Mouse (Mus musculus) CH12.LX (cell line): ENCODE results near the gene Olfr1487.

Experiments
- BHLHE40 ChIP-seq: IDR thresholded peaks from 2 replicates; pipeline ENCODE4 v1.6.1; 2011; ENCODE audit warnings: mild to moderate bottlenecking, low read depth, low read length, improper control_type of control experiment
- CHD2 ChIP-seq: IDR thresholded peaks from 2 replicates; pipeline ENCODE4 v1.6.1; 2011; ENCODE audit warnings: low read length, improper control_type of control experiment
- CTCF ChIP-seq, 2 experiments: IDR thresholded peaks in 1 of 2; conservative IDR thresholded peaks in 1 of 2; 2 replicates each; pipeline ENCODE4 v1.5.1; 2011 to 2012; ENCODE audit warnings: low read depth in 2 of 2, low read length in 2 of 2, improper control_type of control experiment in 1 of 2, inconsistent platforms in 1 of 2, mild to moderate bottlenecking in 1 of 2, moderate library complexity in 1 of 2
- EP300 ChIP-seq: IDR thresholded peaks from 2 replicates; pipeline ENCODE4 v1.6.1; 2011; ENCODE audit warnings: low read length, improper control_type of control experiment
- HCFC1 ChIP-seq: IDR thresholded peaks from 2 replicates; pipeline ENCODE4 v1.6.1; 2012; ENCODE audit warnings: low read depth, mild to moderate bottlenecking, inconsistent platforms, low read length, improper control_type of control experiment
- IRF4 ChIP-seq: IDR thresholded peaks from 2 replicates; pipeline ENCODE4 v1.6.1; 2014; ENCODE audit warnings: low read depth, mild to moderate bottlenecking, inconsistent platforms, low read length, improper control_type of control experiment
- KAT2A ChIP-seq: IDR thresholded peaks from 2 replicates; pipeline ENCODE4 v1.6.1; 2012; ENCODE audit warnings: low read length, improper control_type of control experiment, inconsistent platforms; ENCODE audit not compliant: insufficient replicate concordance
- MAFK ChIP-seq: IDR thresholded peaks from 2 replicates; pipeline ENCODE4 v1.6.1; 2011; ENCODE audit warnings: low read length, improper control_type of control experiment; ENCODE audit not compliant: insufficient replicate concordance
- MAX ChIP-seq: IDR thresholded peaks from 2 replicates; pipeline ENCODE4 v1.6.1; 2011; ENCODE audit warnings: low read length, improper control_type of control experiment
- MEF2A ChIP-seq: IDR thresholded peaks from 2 replicates; pipeline ENCODE4 v1.6.1; 2014; ENCODE audit warnings: low read depth, mild to moderate bottlenecking, inconsistent platforms, low read length, improper control_type of control experiment, borderline replicate concordance
- MYC ChIP-seq: IDR thresholded peaks from 2 replicates; pipeline ENCODE4 v1.6.1; 2011; ENCODE audit warnings: low read depth, mild to moderate bottlenecking, improper control_type of control experiment, low read length
- POLR2A ChIP-seq: IDR thresholded peaks from 2 replicates; pipeline ENCODE4 v1.6.1; 2011; ENCODE audit warnings: low read depth, mild to moderate bottlenecking, improper control_type of control experiment, low read length
- USF1 ChIP-seq: IDR thresholded peaks from 2 replicates; pipeline ENCODE4 v1.6.1; 2014; ENCODE audit warnings: low read depth, mild to moderate bottlenecking, inconsistent platforms, low read length, improper control_type of control experiment
- ZC3H11A ChIP-seq: IDR thresholded peaks from 2 replicates; pipeline ENCODE4 v1.6.1; 2012; ENCODE audit warnings: low read depth, mild to moderate bottlenecking, inconsistent platforms, low read length, improper control_type of control experiment

- TF ChIP-seq USF1 (no peak), CTCF (conservative IDR thresholded peaks at IDR 0.05 in 1 of 2, IDR thresholded peaks at IDR 0.05 in 1 of 2; ENCODE audit: low read depth in 2 of 2, low read length in 2 of 2) (no peak), ZC3H11A (no peak), MAX (no peak), MAFK (no peak), POLR2A (no peak), EP300 (no peak), HCFC1 (no peak), MEF2A (no peak), MYC (no peak), IRF4 (no peak), CHD2 (no peak), KAT2A (no peak), BHLHE40 (no peak)
Observed at GRCm38 (mm10) chr19:13583211-13583610, 34.0 kb upstream of the Olfr1487 start, which contains the start of gene Olfr1484.
